Mouse (Mus musculus) hindbrain, embryonic 15.5 days (tissue): ENCODE data around the gene Fermt2. TPM values are rescaled to one million over a fixed set of nuclear protein-coding genes. Genes with fewer than 3 reads are reported as not detected.

Experiments
- ATAC-seq: fragments of 200-750 bp; cut with Nextera tagmentation; 2 replicates; pipeline ENCODE4 v1.8.0; 2017; ENCODE audit warnings: low read depth, moderate number of reproducible peaks, moderate TSS enrichment; ENCODE audit not compliant: low FRiP score
- H3K27ac ChIP-seq: fragments of 300-500 bp; sonication (generic); replicated peaks from 2 replicates; pipeline ENCODE4 v1.5.1; 2015; ENCODE audit warnings: mild to moderate bottlenecking, inconsistent platforms
- H3K27me3 ChIP-seq: fragments of 300-500 bp; sonication (generic); 2 replicates; pipeline ENCODE4 v1.6.1; 2015; ENCODE audit warnings: control low read depth, inconsistent platforms
- H3K36me3 ChIP-seq: fragments of 300-500 bp; sonication (generic); 2 replicates; pipeline ENCODE4 v1.6.1; 2015; ENCODE audit warnings: control low read depth, inconsistent platforms
- H3K4me1 ChIP-seq: fragments of 300-500 bp; sonication (generic); replicated peaks from 2 replicates; pipeline ENCODE4 v1.6.1; 2015; ENCODE audit warnings: control low read depth, inconsistent platforms
- H3K4me2 ChIP-seq: fragments of 300-500 bp; sonication (generic); 2 replicates; pipeline ENCODE4 v1.6.1; 2015; ENCODE audit warnings: moderate library complexity, mild to moderate bottlenecking, inconsistent platforms
- H3K4me3 ChIP-seq: fragments of 300-500 bp; sonication (generic); 2 replicates; pipeline ENCODE4 v1.5.1; 2015; ENCODE audit warnings: mild to moderate bottlenecking, inconsistent platforms
- H3K9ac ChIP-seq: fragments of 300-500 bp; sonication (generic); 2 replicates; pipeline ENCODE4 v1.6.1; 2015; ENCODE audit warnings: inconsistent platforms
- H3K9me3 ChIP-seq: fragments of 300-500 bp; sonication (generic); 2 replicates; pipeline ENCODE4 v1.6.1; 2016; ENCODE audit warnings: control low read depth, inconsistent platforms
- WGBS: fragments of 180-500 bp; shearing (Covaris S2); methylation state at CpG from one replicate; pipeline ENCODE4 v1.1.7; 2015; 5-methylcytosine and 5-hydroxymethylcytosine counted together
- polyA plus RNA-seq: library from polyadenylated mRNA; unstranded; fragments of >200 nt; fragmentation: Nextera tagmentation; extraction: Ambion mirVana; gene quantifications from 2 replicates; pipeline ENCODE4 v1.2.1, GENCODE M21; 2015

Fermt2 gene
- polyA plus RNA-seq, 1 experiment from 2014 or later = 62.3 TPM

GRCm38 (mm10) chr14:45461945-45462344, 68.0 kb downstream of the Fermt2 start:
- no peak overlapping the region for H3K4me3 ChIP-seq
- ATAC-seq = peak; percentile 33; the same call in 1 of the 2 replicates
- H3K27me3 ChIP-seq = no peaks in the 10 kb centered on the region
- H3K4me1 ChIP-seq = peaks cover 26% of the 10 kb centered on the region
- no peak overlapping the region for H3K9ac ChIP-seq
- 67% methylated on average over 6 of the region's 6 CpGs for WGBS
- H3K4me2 ChIP-seq = no peak overlapping the region
- H3K9me3 ChIP-seq = no peaks in the 10 kb centered on the region
- H3K27ac ChIP-seq = peak overlapping the region; percentile 78
- peaks cover 32% of the 10 kb centered on the region for H3K36me3 ChIP-seq

GRCm38 (mm10) chr14:45460491-45460890, 69.4 kb downstream of the Fermt2 start:
- WGBS = 95% methylated on average over 10 of the region's 10 CpGs
- ATAC-seq = no peak
- Histone ChIP-seq H3K36me3 (peaks cover 21% of the 10 kb centered on the region), H3K4me3 (no peak overlapping the region), H3K27me3 (no peaks in the 10 kb centered on the region), H3K9me3 (no peaks in the 10 kb centered on the region), H3K4me1 (peaks cover 37% of the 10 kb centered on the region), H3K4me2 (no peak overlapping the region), H3K27ac (no peak overlapping the region), H3K9ac (no peak overlapping the region)

GRCm38 (mm10) chr14:45459877-45460276, 70.0 kb downstream of the Fermt2 start:
- Histone ChIP-seq H3K27me3 (no peaks in the 10 kb centered on the region), H3K27ac (no peak overlapping the region), H3K9me3 (no peaks in the 10 kb centered on the region), H3K4me1 (peaks cover 40% of the 10 kb centered on the region), H3K4me3 (no peak overlapping the region), H3K4me2 (no peak overlapping the region), H3K9ac (no peak overlapping the region), H3K36me3 (peaks cover 21% of the 10 kb centered on the region)
- WGBS = 91% methylated on average over 14 of the region's 14 CpGs
- no peak for ATAC-seq

- ATAC-seq = peak; percentile 23; the same call in 1 of the 2 replicates
- WGBS = 80% methylated on average over 9 of the region's 9 CpGs
Observed at GRCm38 (mm10) chr14:45457003-45457402, 72.9 kb downstream of the Fermt2 start.

GRCm38 (mm10) chr14:45456502-45456846, 73.4 kb downstream of the Fermt2 start:
- peaks cover 12% of the 10 kb centered on the region for H3K36me3 ChIP-seq
- no peaks in the 10 kb centered on the region for H3K27me3 ChIP-seq
- ATAC-seq = no peak
- H3K4me3 ChIP-seq = no peak overlapping the region
- peaks cover 27% of the 10 kb centered on the region for H3K4me1 ChIP-seq
- H3K9ac ChIP-seq = no peak overlapping the region
- no peak overlapping the region for H3K4me2 ChIP-seq
- no peaks in the 10 kb centered on the region for H3K9me3 ChIP-seq
- H3K27ac ChIP-seq = peak overlapping the region; percentile 47
- WGBS = 0% methylated on average over 1 of the region's 1 CpGs

More at GRCm38 (mm10) chr14:45457003-45457402, 72.9 kb downstream of the Fermt2 start:
- Histone ChIP-seq H3K36me3 (peaks cover 15% of the 10 kb centered on the region), H3K27me3 (no peaks in the 10 kb centered on the region), H3K9me3 (no peaks in the 10 kb centered on the region), H3K4me2 (no peak overlapping the region), H3K9ac (no peak overlapping the region), H3K27ac (peak overlapping the region; percentile 47; the same call in 1 of the 2 replicates), H3K4me3 (no peak overlapping the region), H3K4me1 (peaks cover 31% of the 10 kb centered on the region)

- H3K4me1 ChIP-seq = peaks cover 27% of the 10 kb centered on the region
- no peaks in the 10 kb centered on the region for H3K9me3 ChIP-seq
- 61% methylated on average over 12 of the region's 12 CpGs for WGBS
- H3K9ac ChIP-seq = no peak overlapping the region
- ATAC-seq = no peak
- H3K4me3 ChIP-seq = no peak overlapping the region
- peak overlapping the region; percentile 47 for H3K27ac ChIP-seq
- H3K4me2 ChIP-seq = no peak overlapping the region
- peaks cover 7% of the 10 kb centered on the region for H3K36me3 ChIP-seq
- H3K27me3 ChIP-seq = no peaks in the 10 kb centered on the region
Observed at GRCm38 (mm10) chr14:45455651-45456501, 74.0 kb downstream of the Fermt2 start.

GRCm38 (mm10) chr14:45453538-45454233, 76.2 kb downstream of the Fermt2 start:
- no peak overlapping the region for H3K4me3 ChIP-seq
- WGBS = 74% methylated on average over 5 of the region's 5 CpGs
- H3K27me3 ChIP-seq = no peaks in the 10 kb centered on the region
- no peak overlapping the region for H3K27ac ChIP-seq
- no peaks in the 10 kb centered on the region for H3K36me3 ChIP-seq
- H3K4me1 ChIP-seq = peaks cover 27% of the 10 kb centered on the region
- no peak overlapping the region for H3K4me2 ChIP-seq
- no peak for ATAC-seq
- H3K9me3 ChIP-seq = no peaks in the 10 kb centered on the region
- no peak overlapping the region for H3K9ac ChIP-seq

GRCm38 (mm10) chr14:45452861-45453512, 76.9 kb downstream of the Fermt2 start:
- Histone ChIP-seq H3K4me3 (no peak overlapping the region), H3K27ac (0 out of 2 replicates have a peak overlapping the region, but pooled peaks have one; percentile 34)
- no peak for ATAC-seq

GRCm38 (mm10) chr14:45452148-45452547, 77.8 kb downstream of the Fermt2 start:
- WGBS = 54% methylated on average over 4 of the region's 4 CpGs
- no peaks in the 10 kb centered on the region for H3K27me3 ChIP-seq
- no peak overlapping the region for H3K9ac ChIP-seq
- no peak for ATAC-seq
- no peak overlapping the region for H3K4me3 ChIP-seq
- peaks cover 27% of the 10 kb centered on the region for H3K4me1 ChIP-seq
- H3K4me2 ChIP-seq = no peak overlapping the region
- H3K27ac ChIP-seq = no peak overlapping the region
- H3K36me3 ChIP-seq = no peaks in the 10 kb centered on the region
- H3K9me3 ChIP-seq = no peaks in the 10 kb centered on the region

More at GRCm38 (mm10) chr14:45452861-45453512, 76.9 kb downstream of the Fermt2 start:
- no peaks in the 10 kb centered on the region for H3K9me3 ChIP-seq
- H3K4me1 ChIP-seq = peaks cover 27% of the 10 kb centered on the region
- no peak overlapping the region for H3K4me2 ChIP-seq
- H3K36me3 ChIP-seq = no peaks in the 10 kb centered on the region
- H3K9ac ChIP-seq = no peak overlapping the region
- WGBS = 32% methylated on average over 11 of the region's 11 CpGs
- H3K27me3 ChIP-seq = no peaks in the 10 kb centered on the region

GRCm38 (mm10) chr14:45451090-45451489, 78.8 kb downstream of the Fermt2 start:
- no peak for ATAC-seq
- WGBS = 19% methylated on average over 2 of the region's 2 CpGs

GRCm38 (mm10) chr14:45446777-45447176, 83.1 kb downstream of the Fermt2 start:
- Histone ChIP-seq H3K9ac (no peak overlapping the region), H3K4me1 (no peaks in the 10 kb centered on the region), H3K9me3 (no peaks in the 10 kb centered on the region), H3K27ac (no peak overlapping the region), H3K4me2 (no peak overlapping the region), H3K4me3 (no peak overlapping the region), H3K36me3 (no peaks in the 10 kb centered on the region), H3K27me3 (no peaks in the 10 kb centered on the region)
- no peak for ATAC-seq
- 41% methylated on average over 3 of the region's 3 CpGs for WGBS

More at GRCm38 (mm10) chr14:45451090-45451489, 78.8 kb downstream of the Fermt2 start:
- no peak overlapping the region for H3K4me2 ChIP-seq
- no peak overlapping the region for H3K9ac ChIP-seq
- H3K4me1 ChIP-seq = peaks cover 20% of the 10 kb centered on the region
- H3K36me3 ChIP-seq = no peaks in the 10 kb centered on the region
- no peak overlapping the region for H3K27ac ChIP-seq
- H3K27me3 ChIP-seq = no peaks in the 10 kb centered on the region
- H3K4me3 ChIP-seq = no peak overlapping the region
- H3K9me3 ChIP-seq = no peaks in the 10 kb centered on the region

GRCm38 (mm10) chr14:45445445-45445844, 84.5 kb downstream of the Fermt2 start:
- Histone ChIP-seq H3K36me3 (no peaks in the 10 kb centered on the region), H3K27ac (no peak overlapping the region), H3K4me2 (no peak overlapping the region), H3K4me3 (no peak overlapping the region), H3K9ac (no peak overlapping the region), H3K9me3 (no peaks in the 10 kb centered on the region), H3K4me1 (no peaks in the 10 kb centered on the region), H3K27me3 (no peaks in the 10 kb centered on the region)
- WGBS = 67% methylated on average over 12 of the region's 12 CpGs
- ATAC-seq = no peak
